Mouse (Mus musculus) liver, adult 2 months (tissue): Measurements from ENCODE around the gene Itga8. TPM values are rescaled to one million over a fixed set of nuclear protein-coding genes. Genes with fewer than 3 reads are reported as not detected.

ENCODE experiments used
- DNase-seq: peaks from one replicate; pipeline ENCODE4 v3.0.0-alpha.2; 2011; ENCODE audit warnings: low read depth, low spot score; ENCODE audit errors: extremely low read depth
- H3K27ac ChIP-seq: fragments of 200-500 bp; replicated peaks from 2 replicates; pipeline ENCODE4 v1.5.1; 2012; ENCODE audit warnings: low read depth, mild to moderate bottlenecking, control low read depth, inconsistent platforms, low read length; ENCODE audit not compliant: insufficient read depth
- H3K27me3 ChIP-seq: fragments of 200-500 bp; 2 replicates; pipeline ENCODE4 v1.6.1; 2012; ENCODE audit warnings: mild to moderate bottlenecking, moderate library complexity, low read length, inconsistent platforms; ENCODE audit not compliant: control insufficient read depth, insufficient read depth
- H3K36me3 ChIP-seq: fragments of 200-500 bp; 2 replicates; pipeline ENCODE4 v1.6.1; 2012; ENCODE audit warnings: low read length, inconsistent platforms; ENCODE audit not compliant: control insufficient read depth, insufficient read depth
- H3K4me1 ChIP-seq: fragments of 200-500 bp; 2 replicates; pipeline ENCODE4 v1.6.1; 2011; ENCODE audit warnings: low read length; ENCODE audit not compliant: control insufficient read depth, insufficient read depth
- H3K4me3 ChIP-seq: fragments of 200-500 bp; 2 replicates; pipeline ENCODE4 v1.5.1; 2011; ENCODE audit warnings: low read depth, mild to moderate bottlenecking, control low read depth, low read length, moderate library complexity; ENCODE audit not compliant: insufficient read depth
- H3K79me2 ChIP-seq: fragments of 200-500 bp; 2 replicates; pipeline ENCODE4 v1.6.1; 2012; ENCODE audit warnings: inconsistent platforms, mild to moderate bottlenecking, low read length, moderate library complexity; ENCODE audit not compliant: control insufficient read depth, insufficient read depth
- H3K9ac ChIP-seq: fragments of 200-500 bp; 2 replicates; pipeline ENCODE4 v1.6.1; 2012; ENCODE audit warnings: low read depth, mild to moderate bottlenecking, control low read depth, inconsistent platforms, low read length
- CTCF ChIP-seq: fragments of 200-500 bp; IDR thresholded peaks from 2 replicates; pipeline ENCODE4 v1.5.1; 2011; ENCODE audit warnings: low read depth, low read length, control low read depth
- POLR2A ChIP-seq: fragments of 200-500 bp; IDR thresholded peaks from 2 replicates; pipeline ENCODE4 v1.6.1; 2011; ENCODE audit warnings: low read length, control low read depth; ENCODE audit not compliant: insufficient read depth; ENCODE audit errors: extremely low read depth
- WGBS: fragments of 180-500 bp; shearing (Covaris S2); methylation state at CpG from one replicate; pipeline ENCODE4 v1.1.7; 2018; 5-methylcytosine and 5-hydroxymethylcytosine counted together
- polyA plus RNA-seq: library from polyadenylated mRNA; depleted of rRNA; stranded (reverse); fragments of >200 nt; gene quantifications from 2 replicates; pipeline ENCODE4 v1.2.3, GENCODE M21; 2012
- total RNA-seq: library from RNA; depleted of rRNA; stranded (reverse); fragments of >200 nt; gene quantifications from 2 replicates; pipeline ENCODE4 v1.2.3, GENCODE M21; 2014

The Itga8 gene
- total and polyA plus RNA-seq, 2 experiments = 1.8 to 5.2 TPM

GRCm38 (mm10) chr2:12205875-12206274 lies 95.8 kb downstream of the Itga8 start:
- H3K9ac ChIP-seq = no peak overlapping the region
- H3K27ac ChIP-seq = no peak overlapping the region
- no peaks in the 10 kb centered on the region for H3K79me2 ChIP-seq
- TF ChIP-seq CTCF (no peak), POLR2A (no peak)
- 55% methylated on average over 5 of the region's 5 CpGs for WGBS
- H3K4me1 ChIP-seq = no peaks in the 10 kb centered on the region; the same call in 1 of the 2 replicates
- H3K4me3 ChIP-seq = no peak overlapping the region
- DNase-seq = no peak
- H3K27me3 ChIP-seq = no peaks in the 10 kb centered on the region
- no peaks in the 10 kb centered on the region for H3K36me3 ChIP-seq

DNA sequence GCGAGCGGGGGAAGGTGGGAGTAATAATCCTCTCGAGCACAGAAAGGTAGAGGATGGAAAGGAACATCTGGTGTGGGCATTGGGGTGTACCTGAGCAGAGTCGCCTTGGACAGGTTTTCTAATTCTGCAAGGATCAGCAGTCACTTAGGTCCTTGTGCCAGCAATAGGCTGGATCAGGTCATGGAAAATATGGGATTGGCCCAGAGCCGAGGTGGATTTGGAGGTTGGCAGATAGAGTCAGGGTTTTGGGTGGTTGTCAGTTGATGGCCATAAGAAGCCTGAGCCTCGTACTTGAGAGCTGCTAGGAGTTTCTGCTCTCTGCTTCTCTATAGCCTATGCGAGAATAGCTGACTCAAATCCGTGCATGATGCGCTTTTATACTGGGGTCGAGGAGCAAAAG lies 98.5 kb downstream of the Itga8 start:
- H3K4me3 ChIP-seq = no peak overlapping the region
- H3K9ac ChIP-seq = no peak overlapping the region
- no peak for DNase-seq
- no peaks in the 10 kb centered on the region for H3K79me2 ChIP-seq
- TF ChIP-seq CTCF (no peak), POLR2A (no peak)
- 86% methylated on average over 10 of the region's 10 CpGs for WGBS
- H3K4me1 ChIP-seq = no peaks in the 10 kb centered on the region; the same call in 1 of the 2 replicates
- H3K27ac ChIP-seq = no peak overlapping the region
- no peaks in the 10 kb centered on the region for H3K27me3 ChIP-seq
- no peaks in the 10 kb centered on the region for H3K36me3 ChIP-seq

DNA sequence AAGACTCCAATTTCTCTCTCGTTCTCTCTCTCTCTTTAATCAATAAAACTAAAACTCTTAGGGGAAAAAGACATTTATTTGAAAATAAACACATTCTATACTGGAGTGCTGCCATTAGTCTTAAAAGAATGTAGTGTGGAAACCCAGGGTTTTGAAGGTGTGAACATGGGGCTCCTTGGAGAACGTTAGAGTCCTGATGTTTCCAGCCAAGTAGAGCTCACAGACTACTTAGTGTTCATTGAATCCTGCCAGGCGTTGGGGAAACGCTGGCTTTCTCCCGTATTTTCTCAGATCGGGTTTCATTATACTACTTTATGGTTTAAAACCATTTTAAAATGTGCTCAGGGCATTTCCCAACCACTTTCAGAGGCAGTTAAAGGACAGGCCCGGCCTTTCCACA lies 103.0 kb downstream of the Itga8 start:
- WGBS = 86% methylated on average over 7 of the region's 7 CpGs
- no peak overlapping the region for H3K4me3 ChIP-seq

DNA sequence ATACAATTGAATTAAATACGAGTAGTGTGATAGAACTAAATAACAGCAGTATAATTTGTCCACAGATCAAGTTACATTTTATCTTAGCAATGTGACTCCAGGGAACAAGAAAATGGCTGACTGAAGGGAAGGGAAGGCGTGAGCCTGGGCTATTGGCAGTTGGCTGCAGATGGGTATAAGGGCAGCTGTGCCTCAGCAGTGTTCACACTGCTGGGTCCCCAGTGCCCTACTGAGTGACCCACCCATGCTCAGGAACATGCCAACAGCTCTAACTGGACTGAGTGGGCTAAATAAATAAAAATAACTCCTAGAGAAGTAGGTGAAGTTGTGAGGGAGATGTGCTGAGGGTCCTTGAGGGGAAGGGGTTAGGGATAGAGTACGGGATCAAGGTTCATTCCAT lies 103.5 kb downstream of the Itga8 start:
- Histone ChIP-seq H3K9ac (no peak overlapping the region), H3K27me3 (no peaks in the 10 kb centered on the region), H3K79me2 (no peaks in the 10 kb centered on the region), H3K36me3 (no peaks in the 10 kb centered on the region), H3K4me1 (no peaks in the 10 kb centered on the region; the same call in 1 of the 2 replicates), H3K27ac (no peak overlapping the region), H3K4me3 (no peak overlapping the region)
- DNase-seq = no peak
- TF ChIP-seq CTCF = no peak
- no peak for TF ChIP-seq POLR2A
- 90% methylated on average over 3 of the region's 3 CpGs for WGBS

More for the DNA sequence above, 103.0 kb downstream of the Itga8 start:
- Histone ChIP-seq H3K9ac (no peak overlapping the region), H3K36me3 (no peaks in the 10 kb centered on the region), H3K27ac (no peak overlapping the region), H3K4me1 (no peaks in the 10 kb centered on the region; the same call in 1 of the 2 replicates), H3K27me3 (no peaks in the 10 kb centered on the region), H3K79me2 (no peaks in the 10 kb centered on the region)
- no peak for TF ChIP-seq POLR2A
- no peak for TF ChIP-seq CTCF
- DNase-seq = no peak

- no peaks in the 10 kb centered on the region for H3K79me2 ChIP-seq
- no peak for TF ChIP-seq POLR2A
- H3K36me3 ChIP-seq = no peaks in the 10 kb centered on the region
- no peaks in the 10 kb centered on the region for H3K27me3 ChIP-seq
- H3K4me3 ChIP-seq = no peak overlapping the region
- H3K27ac ChIP-seq = no peak overlapping the region
- no peaks in the 10 kb centered on the region; the same call in 1 of the 2 replicates for H3K4me1 ChIP-seq
- 72% methylated on average over 4 of the region's 4 CpGs for WGBS
- peak; percentile 30 for DNase-seq
- H3K9ac ChIP-seq = no peak overlapping the region
Measured at GRCm38 (mm10) chr2:12197711-12198110, 104.0 kb downstream of the Itga8 start.

DNA sequence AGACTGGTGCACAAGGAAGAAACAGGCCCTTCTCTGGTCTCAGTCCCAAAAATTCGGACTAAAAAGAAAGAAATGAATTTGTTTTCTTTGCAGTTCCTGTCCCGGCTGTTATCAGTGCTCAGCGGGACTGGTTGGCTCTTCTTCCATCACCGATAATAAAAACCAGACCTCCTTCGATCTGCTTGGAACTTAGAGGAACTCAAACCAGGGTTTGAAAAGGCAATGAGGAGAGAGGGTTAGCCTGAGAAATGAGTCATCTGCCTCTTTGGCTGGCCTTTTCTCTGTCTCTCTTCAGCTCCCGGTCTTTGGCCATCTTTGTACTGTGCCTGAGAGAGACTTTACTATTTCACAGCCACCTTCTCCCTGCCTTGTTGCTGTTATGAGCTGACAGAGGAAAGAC lies 112.7 kb downstream of the Itga8 start:
- no peak overlapping the region for H3K27ac ChIP-seq
- TF ChIP-seq POLR2A (no peak), CTCF (no peak)
- peak; percentile 28 for DNase-seq
- no peaks in the 10 kb centered on the region for H3K36me3 ChIP-seq
- H3K79me2 ChIP-seq = no peaks in the 10 kb centered on the region
- no peaks in the 10 kb centered on the region for H3K4me1 ChIP-seq
- H3K9ac ChIP-seq = no peak overlapping the region
- 68% methylated on average over 6 of the region's 6 CpGs for WGBS
- no peak overlapping the region for H3K4me3 ChIP-seq
- H3K27me3 ChIP-seq = no peaks in the 10 kb centered on the region
